Mouse (Mus musculus) stomach, postnatal 0 days (tissue): ENCODE results near the gene Plpp6. TPM values are rescaled to one million over a fixed set of nuclear protein-coding genes. Genes with fewer than 3 reads are reported as not detected.
A peak's percentile ranks its signal among the peaks of the same experiment; 100 is the strongest.

Experiments used
- ATAC-seq: fragments of 200-750 bp; cut with Nextera tagmentation; 2 replicates; pipeline ENCODE4 v1.8.0; 2017; ENCODE audit not compliant: low FRiP score, low TSS enrichment
- DNase-seq: peaks from one replicate; pipeline ENCODE4 v3.0.0-alpha.2; 2016; ENCODE audit warnings: low spot score
- H3K27ac ChIP-seq: fragments of 300-500 bp; sonication (generic); replicated peaks from 2 replicates; pipeline ENCODE4 v1.5.1; 2014; ENCODE audit warnings: mild to moderate bottlenecking, control low read depth
- H3K27me3 ChIP-seq: fragments of 300-500 bp; sonication (generic); 2 replicates; pipeline ENCODE4 v1.6.1; 2014; ENCODE audit warnings: low read length; ENCODE audit not compliant: control insufficient read depth, insufficient read depth
- H3K36me3 ChIP-seq: fragments of 300-500 bp; sonication (generic); 2 replicates; pipeline ENCODE4 v1.6.1; 2014; ENCODE audit warnings: low read length, mixed read lengths; ENCODE audit not compliant: control insufficient read depth, insufficient read depth
- H3K4me1 ChIP-seq: fragments of 300-500 bp; sonication (generic); replicated peaks from 2 replicates; pipeline ENCODE4 v1.6.1; 2014; ENCODE audit warnings: antibody characterized with exemption; ENCODE audit not compliant: control insufficient read depth, insufficient read depth
- H3K4me2 ChIP-seq: fragments of 300-500 bp; sonication (generic); replicated peaks from 2 replicates; pipeline ENCODE4 v1.6.1; 2014; ENCODE audit warnings: low read depth, mild to moderate bottlenecking, control low read depth, moderate library complexity
- H3K4me3 ChIP-seq: fragments of 300-500 bp; sonication (generic); 2 replicates; pipeline ENCODE4 v1.5.1; 2014; ENCODE audit warnings: low read depth, low read length, control low read depth
- H3K9ac ChIP-seq: fragments of 300-500 bp; sonication (generic); 2 replicates; pipeline ENCODE4 v1.6.1; 2014; ENCODE audit warnings: mild to moderate bottlenecking, low read length, control low read depth, mixed read lengths
- H3K9me3 ChIP-seq: fragments of 300-500 bp; sonication (generic); 2 replicates; pipeline ENCODE4 v1.6.1; 2016; ENCODE audit warnings: low read length; ENCODE audit not compliant: control insufficient read depth
- CTCF ChIP-seq: IDR thresholded peaks from 2 replicates; pipeline ENCODE4 v1.5.1; 2016; ENCODE audit warnings: antibody characterized with exemption, low read depth, mild to moderate bottlenecking, moderate library complexity
- EP300 ChIP-seq: optimal IDR thresholded peaks from 2 replicates; pipeline ENCODE3; 2016; ENCODE audit warnings: antibody characterized with exemption
- WGBS: fragments of 180-500 bp; shearing (Covaris S2); extraction: QIAGEN DNeasy Blood & Tissue Kit; methylation state at CpG from one replicate; pipeline ENCODE4 v1.1.7; 2014; 5-methylcytosine and 5-hydroxymethylcytosine counted together
- polyA plus RNA-seq: library from polyadenylated mRNA; unstranded; fragments of >200 nt; fragmentation: Nextera tagmentation; extraction: Ambion mirVana; gene quantifications from 2 replicates; pipeline ENCODE4 v1.2.1, GENCODE M21; 2015

Gene Plpp6
- polyA plus RNA-seq, 1 experiment from 2014 or later: 18.2 TPM

DNA sequence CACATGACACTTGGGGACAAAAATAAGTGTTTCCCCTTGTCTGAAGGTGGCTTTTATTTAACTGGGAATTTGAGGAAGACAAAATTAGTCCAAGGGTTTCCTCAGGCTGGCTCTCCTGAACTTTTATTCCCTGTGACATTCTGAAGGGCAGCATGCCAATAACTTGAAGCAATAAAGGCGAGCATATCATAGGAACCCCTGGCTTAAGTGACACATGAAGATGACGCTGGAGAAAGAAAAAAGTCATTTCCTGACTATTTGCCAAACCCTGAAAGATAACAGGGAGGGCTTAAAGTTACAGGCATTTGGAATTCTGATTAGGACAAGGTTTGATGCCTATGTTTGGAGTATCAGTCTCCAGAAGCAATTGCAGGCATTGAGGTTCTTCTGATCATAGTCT, 16.4 kb upstream of the Plpp6 start:
- no peak overlapping the region for H3K4me2 ChIP-seq
- H3K9ac ChIP-seq: no peak overlapping the region
- H3K9me3 ChIP-seq: no peaks in the 10 kb centered on the region
- DNase-seq (no peak), ATAC-seq (no peak)
- H3K27me3 ChIP-seq: no peaks in the 10 kb centered on the region
- H3K27ac ChIP-seq: no peak overlapping the region
- 39% methylated on average over 2 of the region's 2 CpGs for WGBS
- no peaks in the 10 kb centered on the region for H3K4me1 ChIP-seq
- H3K4me3 ChIP-seq: no peak overlapping the region
- no peak for TF ChIP-seq EP300
- no peak for TF ChIP-seq CTCF
- no peaks in the 10 kb centered on the region for H3K36me3 ChIP-seq

DNA sequence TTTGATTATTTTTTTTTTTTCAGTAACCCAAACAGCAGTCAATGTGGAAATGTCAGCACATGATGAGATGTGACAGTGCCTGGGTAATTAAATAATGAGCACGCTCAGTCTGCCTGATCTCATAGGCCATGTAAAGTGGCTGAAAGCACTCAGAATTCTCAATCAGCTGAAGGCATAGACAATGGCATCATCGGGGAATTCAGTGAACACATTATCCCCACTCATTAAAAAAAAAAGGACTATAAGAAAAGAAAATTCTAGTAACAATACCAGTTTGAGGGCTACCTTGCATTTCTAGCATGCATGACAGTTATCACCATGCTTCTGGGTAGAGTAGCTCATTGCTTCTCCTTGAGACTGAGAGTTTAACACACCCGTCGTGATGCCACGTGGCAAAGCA, 12.5 kb upstream of the Plpp6 start:
- Histone ChIP-seq H3K9me3 (no peaks in the 10 kb centered on the region), H3K4me2 (no peak overlapping the region), H3K4me3 (no peak overlapping the region), H3K4me1 (no peaks in the 10 kb centered on the region), H3K36me3 (no peaks in the 10 kb centered on the region), H3K27ac (no peak overlapping the region), H3K27me3 (no peaks in the 10 kb centered on the region), H3K9ac (no peak overlapping the region)
- 88% methylated on average over 5 of the region's 5 CpGs for WGBS
- no peak for DNase-seq
- no peak for TF ChIP-seq CTCF
- no peak for TF ChIP-seq EP300
- no peak for ATAC-seq

- Histone ChIP-seq H3K4me1 (peaks cover 4% of the 10 kb centered on the region; the same call in 1 of the 2 replicates), H3K9me3 (no peaks in the 10 kb centered on the region), H3K27ac (no peak overlapping the region), H3K27me3 (no peaks in the 10 kb centered on the region), H3K4me2 (peak overlapping the region; percentile 87), H3K4me3 (peak overlapping the region; percentile 87; the same call in 1 of the 2 replicates), H3K9ac (no peak overlapping the region), H3K36me3 (no peaks in the 10 kb centered on the region)
- DNase-seq (no peak), ATAC-seq (no peak)
- WGBS: 50% methylated on average over 3 of the region's 3 CpGs
- TF ChIP-seq CTCF (no peak), EP300 (no peak)
Observed at GRCm38 (mm10) chr19:28963113-28963512, 640 bp upstream of the Plpp6 start.

- 4% methylated on average over 4 of the region's 4 CpGs for WGBS
- Histone ChIP-seq H3K4me3 (peak overlapping the region; percentile 87), H3K4me2 (peak overlapping the region; percentile 87), H3K36me3 (no peaks in the 10 kb centered on the region), H3K4me1 (peaks cover 4% of the 10 kb centered on the region; the same call in 1 of the 2 replicates), H3K9me3 (no peaks in the 10 kb centered on the region), H3K27me3 (no peaks in the 10 kb centered on the region), H3K9ac (peak overlapping the region; percentile 84; the same call in 1 of the 2 replicates), H3K27ac (no peak overlapping the region)
- ATAC-seq (peak; percentile 5; the same call in 1 of the 2 replicates), DNase-seq (no peak)
- no peak for TF ChIP-seq EP300
- no peak for TF ChIP-seq CTCF
Observed at GRCm38 (mm10) chr19:28963513-28963841, 276 bp upstream of the Plpp6 start.

GRCm38 (mm10) chr19:28964552-28964903, 775 bp downstream of the Plpp6 start:
- WGBS: 7% methylated on average over 16 of the region's 16 CpGs
- TF ChIP-seq EP300: no peak
- no peak for TF ChIP-seq CTCF
- ATAC-seq (no peak), DNase-seq (no peak)
- peaks cover 4% of the 10 kb centered on the region; the same call in 1 of the 2 replicates for H3K4me1 ChIP-seq
- H3K36me3 ChIP-seq: no peaks in the 10 kb centered on the region
- no peaks in the 10 kb centered on the region for H3K9me3 ChIP-seq
- no peaks in the 10 kb centered on the region for H3K27me3 ChIP-seq
- H3K9ac ChIP-seq: peak overlapping the region; percentile 84
- peak overlapping the region; percentile 87 for H3K4me2 ChIP-seq
- H3K27ac ChIP-seq: no peak overlapping the region
- H3K4me3 ChIP-seq: peak overlapping the region; percentile 87

- no peak within 1 kb of the TSS for H3K4me2 ChIP-seq
- H3K9ac ChIP-seq: no peak within 1 kb of the TSS
- 19% methylated on average over 11 of the region's 11 CpGs for WGBS
- no peaks in the 10 kb centered on the region for H3K36me3 ChIP-seq
- DNase-seq: peak; percentile 17
- H3K27me3 ChIP-seq: no peaks in the 10 kb centered on the region
- no peaks in the 10 kb centered on the region for H3K9me3 ChIP-seq
- H3K4me1 ChIP-seq: peaks cover 4% of the 10 kb centered on the region; the same call in 1 of the 2 replicates
- no peak within 1 kb of the TSS for H3K27ac ChIP-seq
- H3K4me3 ChIP-seq: no peak within 1 kb of the TSS
- no peak for TF ChIP-seq EP300
- no peak for TF ChIP-seq CTCF
- no peak for ATAC-seq
Observed at GRCm38 (mm10) chr19:28967652-28968051, 3.9 kb downstream of the Plpp6 start, which contains the start of gene 4430402I18Rik. Gene 4430402I18Rik (minus strand): TSS chr19:28967800.
